Mouse (Mus musculus) megakaryocyte, embryonic 14.5 days (primary cell): Measurements from ENCODE around the gene Tpmt.

Source experiments
- FLI1 ChIP-seq: IDR thresholded peaks from 2 replicates; pipeline ENCODE4 v1.6.1; 2012; ENCODE audit warnings: low read length, inconsistent platforms, mixed read lengths
- GATA1 ChIP-seq: IDR thresholded peaks from 3 replicates; pipeline ENCODE4 v1.6.1; 2012; ENCODE audit warnings: mixed read lengths, low read length, inconsistent platforms, borderline replicate concordance

- TF ChIP-seq GATA1 (no peak), FLI1 (no peak)
Measured at GRCm38 (mm10) chr13:46997355-46997754, 47.2 kb downstream of the Tpmt start.
